Mouse (Mus musculus) kidney, postnatal 10 days (tissue): ENCODE measurements around the gene Nr4a2.

Experiments used
- DNase-seq: peaks from one replicate; pipeline ENCODE4 v3.0.0; 2021; ENCODE audit warnings: mixed read lengths

The Nr4a2 gene

GRCm38 (mm10) chr2:57111791-57112538 lies 11.8 kb downstream of the Nr4a2 start:
- DNase-seq, result no peak

GRCm38 (mm10) chr2:57111011-57111790 lies 12.6 kb downstream of the Nr4a2 start:
- no peak for DNase-seq

GRCm38 (mm10) chr2:57110401-57110800 lies 13.4 kb downstream of the Nr4a2 start:
- DNase-seq, result no peak

GRCm38 (mm10) chr2:57109926-57110325 lies 13.9 kb downstream of the Nr4a2 start:
- DNase-seq, result no peak

GRCm38 (mm10) chr2:57109301-57109700 lies 14.5 kb downstream of the Nr4a2 start:
- DNase-seq, result no peak

- no peak for DNase-seq
These were observed 15.4 kb downstream of the Nr4a2 start for GRCm38 (mm10) chr2:57108349-57108930.

GRCm38 (mm10) chr2:57105401-57105800 lies 18.4 kb downstream of the Nr4a2 start:
- no peak for DNase-seq

GRCm38 (mm10) chr2:57104731-57105130 lies 19.1 kb downstream of the Nr4a2 start:
- no peak for DNase-seq

GRCm38 (mm10) chr2:57103845-57104660 lies 19.8 kb downstream of the Nr4a2 start:
- DNase-seq, result no peak

- no peak for DNase-seq
These were observed 20.7 kb downstream of the Nr4a2 start for GRCm38 (mm10) chr2:57102856-57103844.

- peak; percentile 24 for DNase-seq
These were observed 21.5 kb downstream of the Nr4a2 start for GRCm38 (mm10) chr2:57102091-57102855.

GRCm38 (mm10) chr2:57100241-57100640 lies 23.6 kb downstream of the Nr4a2 start:
- no peak for DNase-seq

- no peak for DNase-seq
These were observed 51.4 kb downstream of the Nr4a2 start for GRCm38 (mm10) chr2:57072452-57072851.

GRCm38 (mm10) chr2:57063480-57063879 lies 60.3 kb downstream of the Nr4a2 start:
- DNase-seq, result no peak
